Mouse (Mus musculus) thymus, postnatal 25 days (tissue): ENCODE measurements at regions not wholly inside any gene's neighbourhood (a gene's known extent, or its start where the extent isn't known, plus 50 kb on each side); places are given as distances from the start of the nearest gene placed in this dataset.

ENCODE experiments used
- DNase-seq: peaks from one replicate; pipeline ENCODE4 v3.0.0; 2022

DNA sequence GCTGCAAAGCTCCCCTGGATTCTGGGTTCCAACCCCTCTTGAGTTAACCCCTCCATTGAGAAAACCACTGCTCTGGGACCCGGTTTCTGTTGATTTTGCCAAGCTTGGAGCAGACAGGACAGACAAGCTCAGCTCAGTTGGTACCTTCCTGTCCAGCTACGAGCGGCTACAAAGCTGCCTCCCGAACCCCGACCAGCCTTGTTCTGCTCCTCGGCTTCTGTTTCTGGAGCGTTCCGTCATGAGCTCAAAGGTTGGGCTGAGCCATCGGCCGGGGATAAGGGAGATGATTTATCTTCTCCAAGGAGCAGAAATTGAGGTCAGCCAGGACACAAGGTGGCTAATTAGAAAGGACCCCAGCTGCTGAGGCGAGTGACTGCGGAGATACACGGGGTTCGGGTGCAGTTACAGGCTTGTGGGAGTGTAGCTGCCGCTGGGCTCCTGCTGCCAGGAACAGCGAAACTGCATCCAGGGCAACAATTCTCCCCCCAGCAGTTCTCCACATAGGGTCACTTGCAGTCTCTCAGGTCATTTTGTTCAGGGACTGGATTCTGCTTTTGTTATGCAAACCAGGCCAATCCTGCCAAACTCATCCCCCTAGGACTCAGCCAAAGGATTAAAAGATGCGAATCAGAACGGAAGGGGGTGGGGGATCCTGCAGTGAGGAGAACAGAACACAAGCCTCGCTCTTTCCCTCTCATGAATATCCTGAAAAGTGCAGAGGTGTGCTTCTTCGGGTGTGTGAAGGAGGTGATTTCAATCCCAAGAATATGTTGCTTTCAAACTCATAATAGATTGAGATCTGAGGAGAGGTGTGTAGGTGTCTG, 50.0 kb upstream of the Tmem132d start:
- no peak for DNase-seq
